Mouse (Mus musculus) ES-Bruce4 (cell line): ENCODE measurements around the gene Car10.

ENCODE experiments used
- CTCF ChIP-seq: IDR thresholded peaks from one replicate; pipeline ENCODE4 v1.8.1; 2011; ENCODE audit warnings: low read depth, low read length
- POLR2A ChIP-seq: IDR thresholded peaks from one replicate; pipeline ENCODE4 v1.8.1; 2011; ENCODE audit warnings: low read length; ENCODE audit not compliant: insufficient read depth

DNA sequence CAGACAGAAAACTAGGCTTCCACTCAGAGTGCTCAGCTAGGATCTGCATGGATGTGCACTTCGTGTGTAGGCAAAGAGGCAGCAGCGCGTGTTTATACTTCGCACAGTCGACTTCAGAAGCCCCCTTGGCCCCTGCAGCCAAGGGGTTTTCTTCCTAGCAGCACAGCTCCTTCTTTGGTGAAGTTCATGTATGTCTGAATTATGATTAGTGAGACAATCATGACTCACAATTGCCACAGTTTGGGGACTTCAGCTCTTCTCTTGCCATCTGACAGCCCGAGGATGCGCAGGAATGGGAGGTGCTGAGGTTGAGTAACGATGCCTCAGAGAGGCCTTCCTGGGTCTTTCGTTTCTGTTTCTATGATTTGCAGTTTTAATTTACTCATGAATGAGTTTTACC is 4.5 kb downstream of the Car10 start:
- TF ChIP-seq POLR2A = no peak
- no peak for TF ChIP-seq CTCF
